Mouse (Mus musculus): ENCODE data around the gene Tmem120b.

GRCm38 (mm10) chr5:123151077-123151476, 82.9 kb downstream of the Tmem120b start:
- TF ChIP-seq CTCF (IDR thresholded peaks at IDR 0.05; ENCODE audit: extremely low read depth, insufficient read length, insufficient replicate concordance, low read depth, low read length), result no peak
- no peak for TF ChIP-seq POLR2A (IDR thresholded peaks at IDR 0.05; ENCODE audit: low read depth, low read length)

All from small intestine, adult 2 months (tissue).